Mouse (Mus musculus) midbrain, postnatal 0 days (tissue): ENCODE data around the gene Mgat4a. TPM values are rescaled to one million over a fixed set of nuclear protein-coding genes. Genes with fewer than 3 reads are reported as not detected.

Experiments used
- ATAC-seq: fragments of 200-750 bp; cut with Nextera tagmentation; 2 replicates; pipeline ENCODE4 v1.8.0; 2017; ENCODE audit warnings: moderate number of reproducible peaks, mild to moderate bottlenecking, moderate TSS enrichment, moderate library complexity; ENCODE audit not compliant: low FRiP score
- DNase-seq: peaks from one replicate; pipeline ENCODE4 v3.0.0-alpha.2; 2015; ENCODE audit warnings: low spot score
- H3K27ac ChIP-seq: fragments of 300-500 bp; sonication (generic); 2 replicates; pipeline ENCODE4 v1.5.1; 2014; ENCODE audit warnings: low read depth, mild to moderate bottlenecking, low read length, mixed read lengths
- H3K27me3 ChIP-seq: fragments of 300-500 bp; sonication (generic); 2 replicates; pipeline ENCODE4 v1.6.1; 2014; ENCODE audit warnings: low read length, control low read depth, mixed read lengths; ENCODE audit not compliant: insufficient read depth
- H3K36me3 ChIP-seq: fragments of 300-500 bp; sonication (generic); 2 replicates; pipeline ENCODE4 v1.6.1; 2014; ENCODE audit warnings: low read length, control low read depth, mixed read lengths; ENCODE audit not compliant: insufficient read depth
- H3K4me1 ChIP-seq: fragments of 300-500 bp; sonication (generic); 2 replicates; pipeline ENCODE4 v1.6.1; 2014; ENCODE audit warnings: mild to moderate bottlenecking, control low read depth, antibody characterized with exemption, low read length, mixed read lengths; ENCODE audit not compliant: insufficient read depth
- H3K4me2 ChIP-seq: fragments of 300-500 bp; sonication (generic); 2 replicates; pipeline ENCODE4 v1.6.1; 2014; ENCODE audit warnings: low read depth, mild to moderate bottlenecking, low read length, mixed read lengths; ENCODE audit not compliant: poor library complexity, severe bottlenecking
- H3K4me3 ChIP-seq: fragments of 300-500 bp; sonication (generic); 2 replicates; pipeline ENCODE4 v1.5.1; 2014; ENCODE audit warnings: low read depth, mild to moderate bottlenecking, low read length, moderate library complexity
- H3K9ac ChIP-seq: fragments of 300-500 bp; sonication (generic); replicated peaks from 2 replicates; pipeline ENCODE4 v1.6.1; 2014; ENCODE audit warnings: mild to moderate bottlenecking, low read length, moderate library complexity, mixed read lengths; ENCODE audit not compliant: poor library complexity, severe bottlenecking
- H3K9me3 ChIP-seq: fragments of 300-500 bp; sonication (generic); 2 replicates; pipeline ENCODE4 v1.6.1; 2016; ENCODE audit warnings: low read length, control low read depth
- CTCF ChIP-seq: IDR thresholded peaks from 2 replicates; pipeline ENCODE4 v1.5.1; 2016; ENCODE audit warnings: antibody characterized with exemption, mild to moderate bottlenecking
- WGBS: fragments of 180-500 bp; shearing (Covaris S2); extraction: QIAGEN DNeasy Blood & Tissue Kit; methylation state at CpG from one replicate; pipeline ENCODE4 v1.1.7; 2014; 5-methylcytosine and 5-hydroxymethylcytosine counted together
- polyA plus RNA-seq: library from polyadenylated mRNA; unstranded; fragments of >200 nt; fragmentation: Nextera tagmentation; extraction: Ambion mirVana; gene quantifications from 2 replicates; pipeline ENCODE4 v1.2.1, GENCODE M21; 2015
- total RNA-seq: library from RNA; depleted of rRNA; stranded (reverse); fragments of >200 nt; gene quantifications from 2 replicates; pipeline ENCODE4 v1.2.3, GENCODE M21; 2014

Mgat4a gene
- total and polyA plus RNA-seq, 2 experiments from 2014 or later = 9.2 to 27.8 TPM

DNA sequence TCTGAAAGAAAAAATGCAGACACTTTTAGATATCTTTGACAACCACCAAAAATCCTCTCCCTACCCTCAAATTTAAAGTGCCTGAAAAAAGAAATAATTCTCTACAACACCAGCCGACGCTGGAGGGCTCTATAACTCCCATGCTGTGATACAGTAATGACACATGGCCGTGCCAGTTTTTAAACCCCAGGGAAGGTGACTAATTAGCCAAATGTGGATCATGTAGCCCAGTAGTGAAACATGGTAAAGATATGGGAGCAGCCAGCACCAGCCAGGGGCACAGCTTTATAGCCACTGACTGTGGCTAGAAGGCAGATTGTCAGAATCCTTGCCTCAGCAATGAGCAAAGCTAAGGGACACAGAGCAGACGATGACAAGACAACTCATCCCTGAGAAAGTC is 19.5 kb upstream of the Mgat4a start:
- ATAC-seq (no peak), DNase-seq (peak; percentile 67)
- Histone ChIP-seq H3K4me3 (no peak overlapping the region), H3K27ac (no peak overlapping the region), H3K4me1 (no peaks in the 10 kb centered on the region), H3K36me3 (no peaks in the 10 kb centered on the region), H3K27me3 (no peaks in the 10 kb centered on the region), H3K9ac (no peak overlapping the region), H3K4me2 (no peak overlapping the region), H3K9me3 (no peaks in the 10 kb centered on the region)
- WGBS = 56% methylated on average over 4 of the region's 4 CpGs
- TF ChIP-seq CTCF = no peak

GRCm38 (mm10) chr1:37551986-37552385 is 11.2 kb upstream of the Mgat4a start:
- ATAC-seq (no peak), DNase-seq (no peak)
- Histone ChIP-seq H3K4me2 (no peak overlapping the region), H3K9me3 (no peaks in the 10 kb centered on the region), H3K4me3 (no peak overlapping the region), H3K36me3 (no peaks in the 10 kb centered on the region), H3K27ac (no peak overlapping the region), H3K27me3 (no peaks in the 10 kb centered on the region), H3K9ac (no peak overlapping the region), H3K4me1 (no peaks in the 10 kb centered on the region)
- no peak for TF ChIP-seq CTCF
- 79% methylated on average over 7 of the region's 7 CpGs for WGBS

GRCm38 (mm10) chr1:37549501-37549900 is 8.7 kb upstream of the Mgat4a start:
- Histone ChIP-seq H3K27ac (no peak overlapping the region), H3K4me3 (no peak overlapping the region), H3K27me3 (no peaks in the 10 kb centered on the region), H3K4me1 (no peaks in the 10 kb centered on the region), H3K9me3 (no peaks in the 10 kb centered on the region), H3K9ac (no peak overlapping the region), H3K4me2 (no peak overlapping the region), H3K36me3 (no peaks in the 10 kb centered on the region)
- 76% methylated on average over 8 of the region's 8 CpGs for WGBS
- no peak for TF ChIP-seq CTCF
- DNase-seq = no peak
- ATAC-seq = no peak

DNA sequence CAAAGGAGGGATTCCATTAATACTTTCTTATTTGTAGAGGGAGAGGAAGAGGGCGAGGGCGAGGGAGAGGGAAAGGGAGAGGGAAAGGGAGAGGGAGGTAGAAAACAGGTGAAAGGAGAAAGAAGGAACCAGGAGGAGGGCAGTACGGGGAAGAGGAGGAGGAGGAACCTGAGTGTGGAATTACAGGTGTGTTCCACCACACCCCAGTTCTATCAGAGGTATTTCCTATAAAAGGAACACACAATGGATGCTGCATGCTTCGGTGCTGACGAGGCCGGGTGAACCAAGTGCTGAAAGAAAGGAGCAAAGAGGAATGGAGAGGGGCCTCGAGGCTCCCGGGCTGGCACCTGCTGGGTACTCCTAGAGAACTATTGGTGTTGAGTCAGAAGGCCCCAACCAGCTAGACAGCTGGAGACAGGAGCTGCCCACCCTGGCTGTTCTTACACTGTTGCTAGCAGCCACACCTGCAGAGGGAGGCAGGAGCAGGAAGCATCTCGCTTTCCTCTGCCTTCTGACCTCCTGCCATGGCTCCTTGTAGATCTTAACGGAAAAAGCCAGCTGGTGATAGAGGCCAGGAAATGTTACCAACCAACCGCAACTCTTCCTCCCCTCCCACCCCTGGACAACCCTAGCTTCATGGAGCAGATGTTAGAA is 5.7 kb upstream of the Mgat4a start:
- H3K4me2 ChIP-seq = no peak overlapping the region
- H3K27ac ChIP-seq = no peak overlapping the region
- H3K27me3 ChIP-seq = 0 out of 2 replicates have a peak, but pooled peaks cover 3% of the 10 kb centered on the region
- no peak for TF ChIP-seq CTCF
- H3K9me3 ChIP-seq = no peaks in the 10 kb centered on the region
- H3K9ac ChIP-seq = no peak overlapping the region
- H3K4me1 ChIP-seq = no peaks in the 10 kb centered on the region; the same call in 1 of the 2 replicates
- H3K4me3 ChIP-seq = no peak overlapping the region
- WGBS = 76% methylated on average over 11 of the region's 11 CpGs
- DNase-seq (no peak), ATAC-seq (no peak)
- no peaks in the 10 kb centered on the region for H3K36me3 ChIP-seq

DNA sequence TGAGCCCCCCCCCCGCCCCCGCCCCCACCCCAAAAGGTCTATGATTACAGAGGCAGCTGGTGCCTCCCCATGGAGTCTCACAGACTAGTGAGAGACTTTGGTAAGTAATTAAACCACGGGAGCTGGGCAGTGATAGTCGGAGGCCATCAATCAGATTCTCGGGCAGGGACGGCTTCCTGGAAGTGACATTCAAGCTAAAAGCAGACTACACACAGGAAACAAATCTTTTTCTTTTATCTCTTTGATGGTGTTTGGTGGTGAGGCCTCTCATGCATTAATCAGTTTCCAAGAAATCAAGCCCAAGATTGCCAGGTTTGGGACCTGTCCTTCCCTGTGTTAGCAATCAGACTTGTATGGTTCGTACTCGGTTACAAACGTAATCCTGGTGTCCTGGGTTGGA is 3.4 kb upstream of the Mgat4a start:
- H3K4me2 ChIP-seq = no peak overlapping the region
- no peaks in the 10 kb centered on the region for H3K9me3 ChIP-seq
- H3K4me3 ChIP-seq = no peak overlapping the region
- ATAC-seq = no peak
- H3K9ac ChIP-seq = no peak overlapping the region
- H3K36me3 ChIP-seq = no peaks in the 10 kb centered on the region
- no peak overlapping the region for H3K27ac ChIP-seq
- 0 out of 2 replicates have a peak, but pooled peaks cover 3% of the 10 kb centered on the region for H3K27me3 ChIP-seq
- DNase-seq = no peak
- peaks cover under 1% of the 10 kb centered on the region; the same call in 1 of the 2 replicates for H3K4me1 ChIP-seq
- 61% methylated on average over 9 of the region's 9 CpGs for WGBS
- TF ChIP-seq CTCF = no peak

GRCm38 (mm10) chr1:37543057-37543456 is 2.2 kb upstream of the Mgat4a start:
- WGBS = 34% methylated on average over 1 of the region's 1 CpGs
- no peak overlapping the region for H3K4me3 ChIP-seq
- H3K27me3 ChIP-seq = 0 out of 2 replicates have a peak, but pooled peaks cover 3% of the 10 kb centered on the region
- no peak for TF ChIP-seq CTCF
- DNase-seq (no peak), ATAC-seq (no peak)
- H3K9ac ChIP-seq = no peak overlapping the region
- no peak overlapping the region for H3K27ac ChIP-seq
- H3K9me3 ChIP-seq = no peaks in the 10 kb centered on the region
- peaks cover 2% of the 10 kb centered on the region; the same call in 1 of the 2 replicates for H3K4me1 ChIP-seq
- no peak overlapping the region for H3K4me2 ChIP-seq
- H3K36me3 ChIP-seq = no peaks in the 10 kb centered on the region
